Mouse (Mus musculus): Measurements from ENCODE around the gene Mocs2.

Gene Mocs2

GRCm38 (mm10) chr13:114854428-114854827 lies 36.4 kb downstream of the Mocs2 start:
- no peak for DNase-seq

- DNase-seq = peak; percentile 49
These were observed 37.7 kb downstream of the Mocs2 start for GRCm38 (mm10) chr13:114855573-114856268.

GRCm38 (mm10) chr13:114856269-114856627 lies 38.2 kb downstream of the Mocs2 start:
- DNase-seq = no peak

GRCm38 (mm10) chr13:114857525-114857924 lies 39.5 kb downstream of the Mocs2 start:
- no peak for DNase-seq

- DNase-seq = no peak
These were observed 56.7 kb downstream of the Mocs2 start for GRCm38 (mm10) chr13:114874738-114875137.

- DNase-seq = no peak
These were observed 58.0 kb downstream of the Mocs2 start for GRCm38 (mm10) chr13:114876005-114876520.

- DNase-seq = no peak
These were observed 60.6 kb downstream of the Mocs2 start for GRCm38 (mm10) chr13:114878667-114879066.
